Mouse (Mus musculus) CH12.LX (cell line): ENCODE measurements around the gene Pcdh15.
A peak's percentile ranks its signal among the peaks of the same experiment; 100 is the strongest.

ENCODE experiments used
- CTCF ChIP-seq, 2 experiments: IDR thresholded peaks in 1 of 2; conservative IDR thresholded peaks in 1 of 2; 2 replicates each; pipeline ENCODE4 v1.5.1; 2011 to 2012; ENCODE audit warnings: low read depth in 2 of 2, low read length in 2 of 2, improper control_type of control experiment in 1 of 2, inconsistent platforms in 1 of 2, mild to moderate bottlenecking in 1 of 2, moderate library complexity in 1 of 2
- JUN ChIP-seq: IDR thresholded peaks from 2 replicates; pipeline ENCODE4 v1.6.1; 2011; ENCODE audit warnings: low read depth, mild to moderate bottlenecking, low read length, improper control_type of control experiment, moderate library complexity; ENCODE audit not compliant: insufficient read depth
- KAT2A ChIP-seq: IDR thresholded peaks from 2 replicates; pipeline ENCODE4 v1.6.1; 2012; ENCODE audit warnings: low read length, improper control_type of control experiment, inconsistent platforms; ENCODE audit not compliant: insufficient replicate concordance
- MYC ChIP-seq: IDR thresholded peaks from 2 replicates; pipeline ENCODE4 v1.6.1; 2011; ENCODE audit warnings: low read depth, mild to moderate bottlenecking, improper control_type of control experiment, low read length
- POLR2A ChIP-seq: IDR thresholded peaks from 2 replicates; pipeline ENCODE4 v1.6.1; 2011; ENCODE audit warnings: low read depth, mild to moderate bottlenecking, improper control_type of control experiment, low read length
- POLR2AphosphoS2 ChIP-seq: IDR thresholded peaks from 2 replicates; pipeline ENCODE4 v1.6.1; 2011; ENCODE audit warnings: low read depth, low read length, improper control_type of control experiment
- SMC3 ChIP-seq: IDR thresholded peaks from 2 replicates; pipeline ENCODE4 v1.6.1; 2011; ENCODE audit warnings: low read depth, low read length, improper control_type of control experiment
- ZC3H11A ChIP-seq: IDR thresholded peaks from 2 replicates; pipeline ENCODE4 v1.6.1; 2012; ENCODE audit warnings: low read depth, mild to moderate bottlenecking, inconsistent platforms, low read length, improper control_type of control experiment
- ZKSCAN1 ChIP-seq: IDR thresholded peaks from 2 replicates; pipeline ENCODE4 v1.6.1; 2012; ENCODE audit warnings: low read depth, inconsistent platforms, low read length, improper control_type of control experiment, borderline replicate concordance

DNA sequence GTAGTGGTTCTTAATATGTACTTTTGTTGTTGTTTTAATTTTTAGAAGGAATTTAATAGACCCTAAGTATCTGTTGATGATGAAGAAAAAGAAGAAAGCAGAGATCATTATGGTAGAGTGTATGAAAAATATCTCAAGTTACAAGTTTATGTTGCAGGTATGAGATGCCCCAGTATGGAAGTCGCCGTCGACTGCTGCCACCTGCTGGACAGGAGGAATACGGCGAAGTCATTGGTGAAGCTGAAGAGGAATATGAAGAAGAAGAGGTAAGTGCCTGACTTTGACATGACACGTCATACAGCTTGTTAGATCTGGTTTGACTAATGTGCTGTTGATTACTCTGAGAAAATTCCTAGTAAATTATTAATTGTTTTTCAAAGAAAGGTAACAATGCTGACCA is 1543.0 kb downstream of the Pcdh15 start:
- TF ChIP-seq CTCF (conservative IDR thresholded peaks at IDR 0.05 in 1 of 2, IDR thresholded peaks at IDR 0.05 in 1 of 2; ENCODE audit: low read depth in 2 of 2, low read length in 2 of 2) = peak; percentile 57 to 78; a peak in 3 of 4 replicates
- no peak for TF ChIP-seq POLR2AphosphoS2
- TF ChIP-seq ZC3H11A = no peak
- no peak for TF ChIP-seq POLR2A
- no peak for TF ChIP-seq ZKSCAN1
- peak; percentile 49 for TF ChIP-seq SMC3
- no peak for TF ChIP-seq JUN
- no peak for TF ChIP-seq MYC
- no peak for TF ChIP-seq KAT2A
